Mouse (Mus musculus) lung, embryonic 14.5 days (tissue): ENCODE results near the gene Nos3. TPM values are rescaled to one million over a fixed set of nuclear protein-coding genes. Genes with fewer than 3 reads are reported as not detected.

Experiments
- ATAC-seq: fragments of 200-750 bp; cut with Nextera tagmentation; 2 replicates; pipeline ENCODE4 v1.8.0; 2017; ENCODE audit warnings: mild to moderate bottlenecking, moderate TSS enrichment, moderate library complexity; ENCODE audit not compliant: insufficient read depth
- DNase-seq: peaks from one replicate; pipeline ENCODE4 v3.0.0-alpha.2; 2015
- H3K27ac ChIP-seq: fragments of 300-500 bp; sonication (generic); 2 replicates; pipeline ENCODE4 v1.5.1; 2014; ENCODE audit warnings: low read depth, mild to moderate bottlenecking, moderate library complexity
- H3K27me3 ChIP-seq: fragments of 300-500 bp; sonication (generic); 2 replicates; pipeline ENCODE4 v1.6.1; 2014; ENCODE audit warnings: low read length, control low read depth; ENCODE audit not compliant: insufficient read depth
- H3K36me3 ChIP-seq: fragments of 300-500 bp; sonication (generic); 2 replicates; pipeline ENCODE4 v1.6.1; 2014; ENCODE audit warnings: control low read depth; ENCODE audit not compliant: insufficient read depth
- H3K4me1 ChIP-seq: fragments of 300-500 bp; sonication (generic); 2 replicates; pipeline ENCODE4 v1.6.1; 2014; ENCODE audit warnings: antibody characterized with exemption, control low read depth; ENCODE audit not compliant: insufficient read depth
- H3K4me2 ChIP-seq: fragments of 300-500 bp; sonication (generic); 2 replicates; pipeline ENCODE4 v1.6.1; 2014; ENCODE audit warnings: mild to moderate bottlenecking
- H3K4me3 ChIP-seq: fragments of 300-500 bp; sonication (generic); 2 replicates; pipeline ENCODE4 v1.5.1; 2014; ENCODE audit warnings: low read depth, low read length
- H3K9ac ChIP-seq: fragments of 300-500 bp; sonication (generic); 2 replicates; pipeline ENCODE4 v1.6.1; 2014
- H3K9me3 ChIP-seq: fragments of 300-500 bp; sonication (generic); 2 replicates; pipeline ENCODE4 v1.6.1; 2016; ENCODE audit warnings: low read depth, low read length, control low read depth
- CTCF ChIP-seq: IDR thresholded peaks from 2 replicates; pipeline ENCODE4 v1.5.1; 2016; ENCODE audit warnings: antibody characterized with exemption, low read depth
- WGBS: fragments of 180-500 bp; shearing (Covaris S2); extraction: QIAGEN DNeasy Blood & Tissue Kit; methylation state at CpG from one replicate; pipeline ENCODE4 v1.1.7; 2014; 5-methylcytosine and 5-hydroxymethylcytosine counted together
- polyA plus RNA-seq: library from polyadenylated mRNA; unstranded; fragments of >200 nt; fragmentation: Nextera tagmentation; extraction: Ambion mirVana; gene quantifications from 2 replicates; pipeline ENCODE4 v1.2.1, GENCODE M21; 2014

Nos3 gene
- polyA plus RNA-seq, 1 experiment from 2014 or later = 15.7 TPM

DNA sequence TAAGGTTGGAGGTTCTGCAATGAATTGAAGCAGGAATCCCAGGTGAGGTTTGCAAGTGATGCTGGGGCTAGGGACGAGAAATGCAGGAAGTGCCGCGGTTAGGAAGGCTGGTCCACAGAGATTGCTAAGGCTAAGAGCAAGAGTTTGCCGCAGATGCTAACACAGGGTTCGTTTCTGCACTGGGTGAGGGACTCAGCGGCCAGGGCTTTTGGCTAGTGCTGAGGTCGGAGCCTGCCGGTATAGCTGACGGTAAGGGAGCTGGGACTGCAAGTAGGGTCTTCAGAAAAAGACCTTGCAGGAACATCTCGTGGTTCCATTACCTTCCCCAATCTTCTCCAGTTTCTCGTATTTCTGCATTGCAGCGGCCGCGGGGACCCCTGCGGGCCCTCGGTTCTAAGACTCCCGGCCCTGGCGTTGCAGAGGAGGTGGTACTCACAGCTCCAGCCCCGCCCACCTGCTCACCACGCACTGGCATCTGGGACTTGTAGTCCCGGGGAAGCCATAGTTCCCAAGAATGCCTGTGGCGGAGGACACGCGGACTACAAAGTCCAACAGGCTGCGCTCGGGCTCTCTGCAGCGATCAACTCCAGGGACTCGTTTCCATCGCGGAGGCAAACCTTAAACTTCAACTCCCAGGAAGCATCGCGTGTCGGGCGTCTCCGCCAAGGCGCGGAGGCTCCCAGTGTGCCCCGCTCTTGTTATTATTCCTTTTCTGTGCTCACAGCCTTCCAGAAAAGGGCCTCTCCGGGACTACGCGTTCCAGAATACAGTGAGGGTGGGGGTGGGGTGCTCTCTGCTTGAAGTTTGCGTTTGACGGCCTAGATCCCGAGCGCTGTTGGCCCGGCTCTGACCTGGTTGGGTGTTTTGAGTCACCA is 58.8 kb downstream of the Nos3 start, which contains the start of the genes Cdk5 and Slc4a2:
Gene Cdk5 (minus strand): TSS at position 402 of the 875 bp plus-strand sequence.
Gene Slc4a2 (plus strand): TSS at position 709 of the 875 bp plus-strand sequence.
- no peaks in the 10 kb centered on the region for H3K9me3 ChIP-seq
- H3K36me3 ChIP-seq = peaks cover 17% of the 10 kb centered on the region; the same call in 1 of the 2 replicates
- under 1% methylated on average over 46 of the region's 46 CpGs for WGBS
- DNase-seq = peak; percentile 100
- H3K9ac ChIP-seq = peak within 1 kb of the TSS; percentile 66
- peak; percentile 92 for ATAC-seq
- peak within 1 kb of the TSS; percentile 93 for H3K27ac ChIP-seq
- no peak for TF ChIP-seq CTCF
- H3K4me1 ChIP-seq = peaks cover 22% of the 10 kb centered on the region
- no peaks in the 10 kb centered on the region for H3K27me3 ChIP-seq
- H3K4me2 ChIP-seq = peak within 1 kb of the TSS; percentile 84
- H3K4me3 ChIP-seq = peak within 1 kb of the TSS; percentile 67

DNA sequence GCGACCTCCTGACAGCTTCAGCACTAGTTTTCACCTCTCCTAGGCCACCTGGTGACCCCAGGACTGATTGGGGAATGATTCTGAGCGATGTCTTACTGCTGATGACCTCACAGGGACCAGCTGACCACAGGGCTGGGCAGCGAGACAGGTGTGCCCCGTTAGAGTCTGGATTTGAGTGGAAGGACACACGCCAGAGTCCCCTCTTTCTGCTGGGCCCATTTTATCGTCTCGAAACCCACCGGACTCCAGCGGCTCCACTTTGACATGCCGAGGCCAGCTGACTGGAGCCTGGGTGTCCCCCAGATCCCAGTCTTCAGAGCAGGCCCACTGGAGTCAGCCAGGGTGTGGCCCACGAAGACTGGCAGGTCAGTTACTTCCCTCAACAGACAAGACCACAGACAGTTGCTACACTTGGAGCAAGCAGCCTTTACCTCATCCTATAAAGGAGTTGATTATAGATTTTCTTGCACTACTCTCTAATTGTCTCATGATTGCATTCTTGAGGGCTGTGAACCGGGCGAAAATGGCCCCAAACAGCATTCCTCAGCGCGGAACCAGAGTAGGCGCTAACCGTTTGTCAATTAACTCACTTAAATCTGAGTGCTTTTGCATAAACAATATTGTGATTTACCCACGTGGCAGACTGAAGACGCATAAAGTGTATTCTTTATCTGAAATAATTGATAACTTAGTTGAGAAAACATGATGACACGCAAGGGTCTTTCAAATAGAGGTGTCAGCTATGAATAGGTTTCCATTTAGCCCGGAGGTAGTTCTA is 59.6 kb downstream of the Nos3 start:
- TF ChIP-seq CTCF = no peak
- Histone ChIP-seq H3K4me2 (peak overlapping the region; percentile 84), H3K4me1 (peaks cover 22% of the 10 kb centered on the region), H3K36me3 (peaks cover 17% of the 10 kb centered on the region; the same call in 1 of the 2 replicates), H3K4me3 (peak overlapping the region; percentile 67), H3K9me3 (no peaks in the 10 kb centered on the region), H3K27me3 (no peaks in the 10 kb centered on the region), H3K9ac (peak overlapping the region; percentile 66), H3K27ac (peak overlapping the region; percentile 93)
- 10% methylated on average over 21 of the region's 21 CpGs for WGBS
- DNase-seq = peak; percentile 41
- peak; percentile 0; the same call in 1 of the 2 replicates for ATAC-seq

DNA sequence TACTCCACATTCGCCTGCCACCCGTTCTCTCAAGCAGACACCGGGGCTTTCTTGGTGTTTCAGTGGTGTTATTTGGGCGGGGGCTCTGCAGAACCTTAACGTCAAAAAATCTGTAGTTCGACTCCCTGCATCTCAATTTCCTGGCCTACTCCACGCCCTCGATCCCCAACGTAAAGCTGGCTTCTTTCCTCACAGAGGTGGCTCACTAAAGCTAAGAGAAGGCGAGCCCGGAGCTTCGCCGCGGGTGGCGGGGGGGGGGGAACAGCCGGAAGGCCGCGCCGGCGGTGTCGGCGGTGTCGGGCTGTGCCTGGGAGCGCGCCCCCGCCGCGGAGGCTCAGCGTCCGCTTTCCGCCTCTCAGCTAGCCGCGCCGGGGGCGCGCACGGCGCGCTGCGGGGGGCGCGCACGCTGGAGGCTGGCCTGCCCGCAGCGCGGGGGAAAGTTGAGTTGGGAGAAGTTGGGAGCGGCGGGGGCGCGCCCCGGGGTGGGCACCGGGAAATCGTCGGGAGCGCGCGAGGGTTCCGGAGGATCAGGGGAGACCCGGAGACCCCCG is 60.3 kb downstream of the Nos3 start:
- Histone ChIP-seq H3K4me2 (peak overlapping the region; percentile 84), H3K36me3 (peaks cover 19% of the 10 kb centered on the region), H3K9ac (peak overlapping the region; percentile 66), H3K9me3 (no peaks in the 10 kb centered on the region), H3K27ac (peak overlapping the region; percentile 93), H3K4me3 (peak overlapping the region; percentile 67), H3K27me3 (no peaks in the 10 kb centered on the region), H3K4me1 (peaks cover 22% of the 10 kb centered on the region)
- TF ChIP-seq CTCF = no peak
- peak; percentile 97 for DNase-seq
- peak; percentile 24 for ATAC-seq
- WGBS = 1% methylated on average over 59 of the region's 60 CpGs

DNA sequence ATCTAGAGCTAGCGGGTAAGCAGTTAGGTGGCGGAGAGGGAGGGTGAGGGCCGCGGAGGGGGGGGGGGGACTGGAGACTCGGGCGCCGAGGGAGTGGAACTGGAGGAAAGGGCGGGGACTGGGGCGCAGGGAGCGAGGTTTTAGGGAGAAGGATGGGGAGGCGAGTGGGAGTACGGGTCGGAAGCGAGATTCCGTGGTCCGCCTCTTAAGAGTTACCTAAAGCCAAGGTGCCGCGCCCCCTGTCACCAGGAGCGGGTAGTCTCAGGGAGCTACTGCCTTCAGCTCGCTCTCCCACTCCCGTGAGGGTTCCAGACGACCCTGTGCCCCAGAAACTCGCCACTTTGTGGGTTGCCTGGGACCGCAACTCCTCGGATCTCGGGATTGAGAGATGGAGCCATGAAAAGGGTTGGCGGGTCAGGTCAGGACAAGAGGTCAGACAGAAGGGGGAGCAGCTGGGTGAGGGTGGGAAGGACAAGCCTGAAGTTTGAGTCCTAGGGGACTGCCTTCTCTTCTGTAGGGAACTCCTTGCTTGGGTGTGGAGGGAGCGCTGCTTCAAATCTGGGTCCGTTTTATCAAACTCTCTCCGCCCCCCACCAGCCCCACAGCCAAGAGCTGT is 60.9 kb downstream of the Nos3 start:
- H3K27ac ChIP-seq = peak overlapping the region; percentile 93
- H3K36me3 ChIP-seq = peaks cover 22% of the 10 kb centered on the region
- peak overlapping the region; percentile 67 for H3K4me3 ChIP-seq
- peaks cover 22% of the 10 kb centered on the region for H3K4me1 ChIP-seq
- WGBS = 0% methylated on average over 27 of the region's 30 CpGs
- ATAC-seq (peak; percentile 7; the same call in 1 of the 2 replicates), DNase-seq (peak; percentile 66)
- no peaks in the 10 kb centered on the region for H3K27me3 ChIP-seq
- H3K4me2 ChIP-seq = peak overlapping the region; percentile 84
- no peaks in the 10 kb centered on the region for H3K9me3 ChIP-seq
- peak; percentile 28; the same call in 1 of the 2 replicates for TF ChIP-seq CTCF
- H3K9ac ChIP-seq = peak overlapping the region; percentile 66

DNA sequence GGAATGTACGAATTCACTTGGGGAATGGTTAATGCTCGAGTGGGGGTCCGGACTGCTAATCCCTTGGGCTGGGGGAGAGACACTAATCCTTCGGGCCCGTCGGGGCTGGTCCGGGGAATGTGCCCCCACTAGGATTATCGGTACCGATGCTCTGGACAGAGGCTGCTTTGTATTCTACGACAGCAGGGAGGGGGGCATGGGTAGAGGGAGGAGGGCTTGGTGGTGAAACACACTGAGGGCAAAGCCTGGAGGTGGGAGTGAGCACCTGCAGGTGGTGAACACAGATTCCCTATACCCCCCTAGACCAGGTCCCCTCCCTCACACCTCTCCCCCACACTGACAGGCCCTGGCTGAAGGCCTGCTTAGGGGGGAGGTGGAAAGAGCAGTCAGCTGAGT is 61.4 kb downstream of the Nos3 start:
- no peak for ATAC-seq
- 1% methylated on average over 10 of the region's 10 CpGs for WGBS
- H3K4me1 ChIP-seq = peaks cover 22% of the 10 kb centered on the region
- H3K9me3 ChIP-seq = no peaks in the 10 kb centered on the region
- no peak; the same call in 1 of the 2 replicates for TF ChIP-seq CTCF
- peak overlapping the region; percentile 66 for H3K9ac ChIP-seq
- peak; percentile 42 for DNase-seq
- peak overlapping the region; percentile 84 for H3K4me2 ChIP-seq
- peaks cover 25% of the 10 kb centered on the region for H3K36me3 ChIP-seq
- H3K27me3 ChIP-seq = no peaks in the 10 kb centered on the region
- peak overlapping the region; percentile 67 for H3K4me3 ChIP-seq
- H3K27ac ChIP-seq = peak overlapping the region; percentile 93; the same call in 1 of the 2 replicates

DNA sequence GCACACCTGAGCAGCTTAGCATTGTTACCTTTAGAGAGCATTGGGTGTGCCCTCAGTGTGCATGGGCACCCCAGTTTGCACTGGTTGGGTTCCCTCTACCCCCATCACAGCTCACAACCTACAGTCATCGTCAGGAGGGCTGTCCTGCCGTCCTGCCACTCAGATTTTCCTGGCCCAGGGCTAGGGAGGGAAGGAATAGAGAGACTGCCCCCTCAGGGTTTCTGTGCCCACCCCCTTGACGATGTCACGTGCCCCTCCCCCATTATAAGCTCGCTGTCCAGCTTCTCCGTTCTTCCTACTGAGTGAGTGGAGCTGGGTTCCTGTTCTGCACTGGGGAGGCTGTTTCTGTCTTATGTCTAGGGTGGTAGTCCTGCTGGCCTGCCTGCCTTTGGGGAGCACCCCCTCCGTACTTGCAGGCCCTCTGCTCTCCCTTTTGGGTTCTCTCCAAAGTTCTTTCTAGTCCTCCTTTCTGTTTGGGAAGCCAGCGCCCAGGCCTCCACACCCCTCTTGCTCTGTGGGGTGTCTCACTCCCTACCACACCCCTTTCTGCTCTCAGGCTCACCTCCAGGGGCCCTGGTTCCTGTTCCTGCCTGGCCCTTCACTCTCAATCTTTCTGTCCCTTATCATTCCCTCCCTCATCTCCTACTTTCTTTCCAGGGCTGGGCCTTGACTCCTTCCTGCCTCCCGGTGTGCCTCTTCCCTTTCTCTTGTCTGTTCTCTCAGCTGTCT is 62.1 kb downstream of the Nos3 start:
- no peak for TF ChIP-seq CTCF
- DNase-seq = peak; percentile 29
- peak overlapping the region; percentile 84 for H3K4me2 ChIP-seq
- peak overlapping the region; percentile 58; the same call in 1 of the 2 replicates for H3K27ac ChIP-seq
- peak overlapping the region; percentile 66 for H3K9ac ChIP-seq
- peaks cover 25% of the 10 kb centered on the region for H3K36me3 ChIP-seq
- peaks cover 22% of the 10 kb centered on the region for H3K4me1 ChIP-seq
- peak overlapping the region; percentile 67 for H3K4me3 ChIP-seq
- H3K27me3 ChIP-seq = no peaks in the 10 kb centered on the region
- no peaks in the 10 kb centered on the region for H3K9me3 ChIP-seq
- ATAC-seq = no peak
- 14% methylated on average over 9 of the region's 9 CpGs for WGBS
